Mouse (Mus musculus) stomach, postnatal 0 days (tissue): ENCODE data around the gene Akap13. TPM values are rescaled to one million over a fixed set of nuclear protein-coding genes. Genes with fewer than 3 reads are reported as not detected.
"Not testable (repeated sequence)": the region's sequence is repeated elsewhere in the genome, so short reads cannot be mapped to it uniquely, and the experiment has no call there.

Source experiments
- ATAC-seq: fragments of 200-750 bp; cut with Nextera tagmentation; 2 replicates; pipeline ENCODE4 v1.8.0; 2017; ENCODE audit not compliant: low FRiP score, low TSS enrichment
- DNase-seq: peaks from one replicate; pipeline ENCODE4 v3.0.0-alpha.2; 2016; ENCODE audit warnings: low spot score
- H3K27ac ChIP-seq: fragments of 300-500 bp; sonication (generic); replicated peaks from 2 replicates; pipeline ENCODE4 v1.5.1; 2014; ENCODE audit warnings: mild to moderate bottlenecking, control low read depth
- H3K27me3 ChIP-seq: fragments of 300-500 bp; sonication (generic); 2 replicates; pipeline ENCODE4 v1.6.1; 2014; ENCODE audit warnings: low read length; ENCODE audit not compliant: control insufficient read depth, insufficient read depth
- H3K36me3 ChIP-seq: fragments of 300-500 bp; sonication (generic); 2 replicates; pipeline ENCODE4 v1.6.1; 2014; ENCODE audit warnings: low read length, mixed read lengths; ENCODE audit not compliant: control insufficient read depth, insufficient read depth
- H3K4me1 ChIP-seq: fragments of 300-500 bp; sonication (generic); replicated peaks from 2 replicates; pipeline ENCODE4 v1.6.1; 2014; ENCODE audit warnings: antibody characterized with exemption; ENCODE audit not compliant: control insufficient read depth, insufficient read depth
- H3K4me2 ChIP-seq: fragments of 300-500 bp; sonication (generic); replicated peaks from 2 replicates; pipeline ENCODE4 v1.6.1; 2014; ENCODE audit warnings: low read depth, mild to moderate bottlenecking, control low read depth, moderate library complexity
- H3K4me3 ChIP-seq: fragments of 300-500 bp; sonication (generic); 2 replicates; pipeline ENCODE4 v1.5.1; 2014; ENCODE audit warnings: low read depth, low read length, control low read depth
- H3K9ac ChIP-seq: fragments of 300-500 bp; sonication (generic); 2 replicates; pipeline ENCODE4 v1.6.1; 2014; ENCODE audit warnings: mild to moderate bottlenecking, low read length, control low read depth, mixed read lengths
- H3K9me3 ChIP-seq: fragments of 300-500 bp; sonication (generic); 2 replicates; pipeline ENCODE4 v1.6.1; 2016; ENCODE audit warnings: low read length; ENCODE audit not compliant: control insufficient read depth
- CTCF ChIP-seq: IDR thresholded peaks from 2 replicates; pipeline ENCODE4 v1.5.1; 2016; ENCODE audit warnings: antibody characterized with exemption, low read depth, mild to moderate bottlenecking, moderate library complexity
- EP300 ChIP-seq: optimal IDR thresholded peaks from 2 replicates; pipeline ENCODE3; 2016; ENCODE audit warnings: antibody characterized with exemption
- WGBS: fragments of 180-500 bp; shearing (Covaris S2); extraction: QIAGEN DNeasy Blood & Tissue Kit; methylation state at CpG from one replicate; pipeline ENCODE4 v1.1.7; 2014; 5-methylcytosine and 5-hydroxymethylcytosine counted together
- polyA plus RNA-seq: library from polyadenylated mRNA; unstranded; fragments of >200 nt; fragmentation: Nextera tagmentation; extraction: Ambion mirVana; gene quantifications from 2 replicates; pipeline ENCODE4 v1.2.1, GENCODE M21; 2015

Akap13 gene
- polyA plus RNA-seq, 1 experiment from 2014 or later = 18.8 TPM

DNA sequence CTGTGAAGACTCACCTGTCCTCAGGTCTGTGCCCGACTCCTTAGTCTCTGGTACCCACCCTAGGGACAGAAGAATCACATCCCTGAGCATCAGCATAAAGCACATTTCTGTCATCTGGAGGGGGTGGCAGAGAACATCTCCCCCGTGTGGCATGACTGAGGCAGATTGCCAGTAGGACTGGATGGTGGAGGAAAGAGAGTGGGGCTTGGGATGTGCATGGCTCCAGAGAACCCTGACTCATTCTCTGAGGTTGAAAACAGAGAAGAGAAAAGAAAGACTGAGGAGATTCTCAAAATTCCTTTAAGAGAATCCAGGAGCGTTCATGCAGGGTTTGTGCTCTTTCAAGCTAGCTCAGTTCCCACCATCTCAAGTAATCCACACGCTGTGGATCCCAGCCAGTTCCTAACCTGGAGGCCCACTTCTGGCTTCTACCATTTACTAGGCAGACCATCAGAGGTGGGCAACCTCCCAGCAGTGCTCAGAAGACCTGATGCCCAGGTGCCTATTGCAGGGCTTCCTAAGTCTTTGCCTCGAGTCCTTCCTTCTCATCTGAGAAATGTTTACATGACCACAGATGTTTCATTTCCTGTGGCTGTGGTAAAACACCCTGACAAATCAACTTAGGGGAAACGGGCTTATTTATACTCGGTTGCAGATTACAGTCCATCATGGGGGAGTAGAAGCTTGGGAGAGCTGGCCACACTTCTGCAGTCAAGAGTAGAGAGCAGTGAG, 332.9 kb downstream of the Akap13 start:
- H3K4me1 ChIP-seq, H3K4me3 ChIP-seq, DNase-seq, H3K36me3 ChIP-seq, H3K9me3 ChIP-seq, H3K9ac ChIP-seq, H3K4me2 ChIP-seq, H3K27ac ChIP-seq, H3K27me3 ChIP-seq, ATAC-seq: not testable (repeated sequence)
- WGBS = 54% methylated on average over 4 of the region's 7 CpGs
- peak; percentile 14; the same call in 1 of the 2 replicates for TF ChIP-seq CTCF

DNA sequence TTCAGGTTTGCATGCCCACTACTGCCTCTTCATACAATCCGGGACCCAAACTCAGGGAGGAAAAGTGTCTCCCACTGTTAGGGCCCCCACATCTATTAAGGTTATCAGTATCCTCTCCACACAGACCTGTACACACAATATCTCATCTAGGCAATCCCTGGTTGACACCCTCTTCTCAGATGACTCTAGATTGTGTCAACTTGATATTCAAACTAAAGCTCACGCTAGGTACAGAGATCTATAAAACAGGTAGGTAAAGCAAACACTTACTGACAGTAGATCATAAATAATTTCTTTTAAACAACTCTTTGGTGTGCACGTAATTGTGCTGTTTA, 333.4 kb downstream of the Akap13 start:
- WGBS = 44% methylated on average over 3 of the region's 3 CpGs
- ATAC-seq, H3K4me3 ChIP-seq: not testable (repeated sequence)

DNA sequence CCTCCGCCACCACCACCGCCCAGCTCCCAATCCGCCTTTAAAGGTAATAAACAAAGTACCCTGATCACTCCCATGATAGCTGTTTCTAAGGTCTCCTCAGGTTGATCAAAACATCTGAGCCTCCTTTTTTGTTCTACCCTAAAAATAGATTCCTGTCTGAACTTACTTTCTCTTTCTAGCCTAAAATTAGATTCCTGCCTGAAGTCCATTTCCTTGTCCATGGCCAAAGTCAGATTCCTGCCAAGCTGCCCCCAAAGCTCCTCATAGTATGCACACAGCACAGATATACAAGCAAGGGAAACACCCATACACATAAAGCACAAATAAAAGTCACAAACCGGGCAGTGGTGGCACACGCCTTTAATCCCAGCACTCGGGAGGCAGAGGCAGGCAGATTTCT, 334.4 kb downstream of the Akap13 start:
- no peak for DNase-seq
- 92% methylated on average over 6 of the region's 6 CpGs for WGBS
- Histone ChIP-seq H3K4me2 (no peak overlapping the region), H3K27ac (no peak overlapping the region), H3K4me3 (no peak overlapping the region), H3K27me3 (no peaks in the 10 kb centered on the region), H3K4me1 (no peaks in the 10 kb centered on the region), H3K9ac (no peak overlapping the region), H3K9me3 (no peaks in the 10 kb centered on the region), H3K36me3 (no peaks in the 10 kb centered on the region)
- no peak for ATAC-seq
- no peak for TF ChIP-seq CTCF
- no peak for TF ChIP-seq EP300

More for the DNA sequence above, 333.4 kb downstream of the Akap13 start:
- not testable (repeated sequence) for H3K9ac ChIP-seq, H3K27me3 ChIP-seq, H3K9me3 ChIP-seq, DNase-seq, H3K4me2 ChIP-seq, H3K27ac ChIP-seq, H3K36me3 ChIP-seq, H3K4me1 ChIP-seq

DNA sequence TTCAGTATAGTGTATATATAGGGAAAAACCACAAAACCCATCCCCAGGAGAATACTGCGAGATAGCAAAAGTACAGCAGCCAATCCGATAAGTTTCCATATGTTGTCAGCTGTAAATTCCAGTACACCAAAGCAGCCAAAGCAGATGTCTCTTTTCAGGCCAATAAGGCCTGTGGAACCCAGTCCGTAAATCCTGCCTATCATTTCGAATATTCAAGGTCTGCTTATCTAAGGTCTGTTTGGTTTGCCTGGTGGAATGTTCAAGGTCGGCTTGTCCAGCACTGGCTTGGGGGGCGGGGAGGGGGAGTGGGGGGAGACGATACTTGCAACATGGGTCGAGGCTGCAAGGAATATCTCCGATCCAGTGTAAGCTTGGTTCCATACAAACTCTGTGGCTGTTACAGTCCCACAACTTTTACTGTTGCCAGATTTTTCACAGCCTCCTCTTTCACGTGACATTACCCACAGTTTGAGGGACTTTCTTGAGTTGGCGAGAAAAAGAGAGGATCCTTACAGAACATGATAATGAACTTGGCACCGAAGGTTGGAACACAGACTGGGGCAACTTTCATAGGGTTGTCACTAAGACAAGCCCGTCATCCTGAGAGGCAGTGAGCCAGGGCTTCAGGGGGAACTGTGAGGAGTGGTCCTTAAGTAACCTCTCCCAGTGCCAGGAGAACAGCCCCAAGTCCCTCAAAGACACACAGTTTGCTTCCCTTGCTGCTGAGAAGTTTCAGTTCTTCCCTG, 335.9 kb downstream of the Akap13 start:
- DNase-seq, H3K27me3 ChIP-seq, H3K4me2 ChIP-seq, ATAC-seq, H3K9me3 ChIP-seq, H3K36me3 ChIP-seq, H3K4me3 ChIP-seq, H3K9ac ChIP-seq, H3K4me1 ChIP-seq, H3K27ac ChIP-seq: not testable (repeated sequence)
- WGBS = 39% methylated on average over 12 of the region's 13 CpGs

DNA sequence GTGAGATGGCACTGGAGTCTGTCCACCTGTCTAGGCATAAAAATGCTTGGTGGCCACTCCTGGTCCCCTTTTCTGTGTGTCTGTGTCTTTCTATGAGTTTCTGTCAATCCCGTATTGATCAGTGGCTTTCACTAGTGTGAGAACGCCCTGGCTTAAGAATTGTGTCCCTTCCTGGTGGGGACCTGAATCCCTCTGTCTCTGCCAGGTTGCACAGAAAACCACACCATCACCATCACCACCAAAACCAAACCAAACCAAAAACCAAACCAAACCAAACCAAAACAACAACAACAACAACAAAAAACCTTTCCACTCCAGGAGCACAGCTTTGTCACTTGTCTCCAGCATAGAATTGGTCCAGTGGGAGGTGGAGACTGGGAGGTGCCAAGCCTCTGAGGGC, 337.8 kb downstream of the Akap13 start:
- WGBS = 51% methylated on average over 2 of the region's 2 CpGs

DNA sequence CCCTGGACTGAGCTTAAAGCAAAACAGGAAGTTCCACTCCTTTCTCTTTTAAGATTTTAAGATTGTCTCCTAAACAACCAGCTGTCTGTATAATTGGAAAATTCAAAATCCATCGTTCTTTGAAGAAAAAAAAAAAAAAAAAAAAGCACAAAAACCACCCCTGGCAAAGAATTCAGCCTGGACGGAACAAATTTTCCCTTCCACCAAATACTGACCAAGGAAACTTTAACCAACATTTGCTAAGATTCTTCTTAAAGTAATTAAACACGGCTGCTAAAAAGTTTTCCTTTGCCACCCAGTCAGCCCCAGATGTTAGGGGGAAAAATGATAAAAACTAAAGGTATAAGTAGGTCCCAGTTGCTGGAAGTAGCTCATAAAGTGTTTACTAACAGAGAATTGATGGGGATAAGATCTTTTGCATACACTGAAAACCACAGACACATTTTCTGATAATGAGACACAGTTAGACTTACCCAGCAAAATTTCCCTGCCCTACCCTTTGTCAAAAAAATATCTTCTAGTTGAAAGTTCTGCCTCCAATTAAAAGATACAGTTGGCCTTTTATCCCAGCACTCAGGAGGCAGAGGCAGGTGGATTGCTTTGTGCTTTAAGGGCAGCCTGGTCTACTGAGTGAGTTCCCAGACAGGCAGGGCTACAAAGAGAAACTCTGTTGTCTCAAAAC, 338.5 kb downstream of the Akap13 start:
- H3K9me3 ChIP-seq = no peaks in the 10 kb centered on the region
- 46% methylated on average over 3 of the region's 3 CpGs for WGBS
- H3K4me3 ChIP-seq = no peak overlapping the region
- H3K27me3 ChIP-seq = no peaks in the 10 kb centered on the region
- no peak overlapping the region for H3K27ac ChIP-seq
- H3K4me1 ChIP-seq = no peaks in the 10 kb centered on the region
- no peak for ATAC-seq
- no peak overlapping the region for H3K4me2 ChIP-seq
- TF ChIP-seq CTCF = no peak
- no peak for TF ChIP-seq EP300
- H3K9ac ChIP-seq = no peak overlapping the region
- H3K36me3 ChIP-seq = no peaks in the 10 kb centered on the region
- no peak for DNase-seq

More for the DNA sequence above, 337.8 kb downstream of the Akap13 start:
- ATAC-seq (no peak), DNase-seq (no peak)
- H3K9me3 ChIP-seq = no peaks in the 10 kb centered on the region
- TF ChIP-seq EP300 (no peak), CTCF (no peak)
- no peaks in the 10 kb centered on the region for H3K27me3 ChIP-seq
- no peak overlapping the region for H3K27ac ChIP-seq
- H3K4me1 ChIP-seq = no peaks in the 10 kb centered on the region
- H3K4me2 ChIP-seq = no peak overlapping the region
- no peak overlapping the region for H3K4me3 ChIP-seq
- no peak overlapping the region for H3K9ac ChIP-seq
- H3K36me3 ChIP-seq = no peaks in the 10 kb centered on the region
